Mouse (Mus musculus) kidney, postnatal 0 days (tissue): ENCODE measurements around the gene Hist1h1a. TPM values are rescaled to one million over a fixed set of nuclear protein-coding genes. Genes with fewer than 3 reads are reported as not detected.
A peak's percentile ranks its signal among the peaks of the same experiment; 100 is the strongest.
"Not testable (repeated sequence)": the region's sequence is repeated elsewhere in the genome, so short reads cannot be mapped to it uniquely, and the experiment has no call there.

Source experiments
- ATAC-seq: fragments of 200-750 bp; cut with Nextera tagmentation; replicated peaks from 2 replicates; pipeline ENCODE4 v1.8.0; 2017; ENCODE audit warnings: low read depth, moderate number of reproducible peaks, moderate TSS enrichment, moderate library complexity; ENCODE audit not compliant: low FRiP score
- DNase-seq: peaks from one replicate; pipeline ENCODE4 v3.0.0-alpha.2; 2016; ENCODE audit warnings: low spot score
- H3K27ac ChIP-seq: fragments of 300-500 bp; sonication (generic); 2 replicates; pipeline ENCODE4 v1.5.1; 2014; ENCODE audit warnings: mild to moderate bottlenecking
- H3K27me3 ChIP-seq: fragments of 300-500 bp; sonication (generic); 2 replicates; pipeline ENCODE4 v1.6.1; 2014; ENCODE audit warnings: low read length, mixed read lengths; ENCODE audit not compliant: insufficient read depth
- H3K36me3 ChIP-seq: fragments of 300-500 bp; sonication (generic); 2 replicates; pipeline ENCODE4 v1.6.1; 2014; ENCODE audit warnings: low read length, mixed read lengths; ENCODE audit not compliant: insufficient read depth
- H3K4me1 ChIP-seq: fragments of 300-500 bp; sonication (generic); replicated peaks from 2 replicates; pipeline ENCODE4 v1.6.1; 2014; ENCODE audit warnings: antibody characterized with exemption, low read length, mixed read lengths; ENCODE audit not compliant: insufficient read depth
- H3K4me2 ChIP-seq: fragments of 300-500 bp; sonication (generic); 2 replicates; pipeline ENCODE4 v1.6.1; 2014; ENCODE audit warnings: mild to moderate bottlenecking, low read length, moderate library complexity, mixed read lengths
- H3K4me3 ChIP-seq: fragments of 300-500 bp; sonication (generic); replicated peaks from 2 replicates; pipeline ENCODE4 v1.5.1; 2014; ENCODE audit warnings: low read depth, low read length
- H3K9ac ChIP-seq: fragments of 300-500 bp; sonication (generic); 2 replicates; pipeline ENCODE4 v1.6.1; 2014; ENCODE audit warnings: low read depth, low read length
- H3K9me3 ChIP-seq: fragments of 300-500 bp; sonication (generic); replicated peaks from 2 replicates; pipeline ENCODE4 v1.6.1; 2016; ENCODE audit warnings: low read length, inconsistent platforms, mixed read lengths
- CTCF ChIP-seq: IDR thresholded peaks from 2 replicates; pipeline ENCODE4 v1.5.1; 2016; ENCODE audit warnings: antibody characterized with exemption, low read depth, mild to moderate bottlenecking, moderate library complexity
- WGBS: fragments of 180-500 bp; shearing (Covaris S2); extraction: QIAGEN DNeasy Blood & Tissue Kit; methylation state at CpG from one replicate; pipeline ENCODE4 v1.1.7; 2014; 5-methylcytosine and 5-hydroxymethylcytosine counted together
- polyA plus RNA-seq: library from polyadenylated mRNA; unstranded; fragments of >200 nt; fragmentation: Nextera tagmentation; extraction: Ambion mirVana; gene quantifications from 2 replicates; pipeline ENCODE4 v1.2.1, GENCODE M21; 2015

Gene Hist1h1a
- polyA plus RNA-seq, 1 experiment from 2014 or later, result 1.3 TPM

DNA sequence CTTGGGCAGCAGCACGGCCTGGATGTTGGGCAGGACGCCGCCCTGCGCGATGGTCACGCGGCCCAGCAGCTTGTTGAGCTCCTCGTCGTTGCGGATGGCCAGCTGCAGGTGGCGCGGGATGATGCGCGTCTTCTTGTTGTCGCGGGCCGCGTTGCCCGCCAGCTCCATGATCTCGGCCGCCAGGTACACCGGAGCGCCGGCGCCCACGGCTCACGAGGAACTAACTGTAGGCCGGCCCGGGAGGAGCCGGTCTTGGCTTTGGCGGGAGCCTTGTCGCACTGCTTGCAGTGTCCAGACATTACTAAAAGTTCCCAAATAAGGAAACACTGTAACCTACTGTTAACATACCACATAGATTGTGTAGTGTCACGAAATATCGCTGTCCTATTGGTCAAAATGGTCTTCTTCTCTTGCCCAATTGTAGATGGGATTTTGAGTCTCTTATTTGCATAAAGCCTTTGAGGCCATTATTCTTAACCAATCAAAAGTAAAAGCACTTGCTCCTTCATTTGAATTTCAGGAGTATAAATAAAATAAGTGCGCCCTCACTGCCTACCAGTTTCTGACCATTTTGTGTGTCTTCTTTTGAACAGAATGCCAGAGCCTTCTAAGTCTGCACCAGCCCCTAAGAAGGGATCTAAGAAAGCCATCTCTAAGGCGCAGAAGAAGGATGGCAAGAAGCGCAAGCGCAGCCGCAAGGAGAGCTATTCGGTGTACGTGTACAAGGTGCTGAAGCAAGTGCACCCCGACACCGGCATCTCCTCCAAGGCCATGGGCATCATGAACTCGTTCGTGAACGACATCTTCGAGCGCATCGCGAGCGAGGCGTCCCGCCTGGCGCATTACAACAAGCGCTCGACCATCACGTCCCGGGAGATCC, 17.0 kb upstream of the Hist1h1a start, which contains the start of gene Hist1h2bb:
TSS of gene Hist1h2bb (plus strand) at position 534 of the 880 bp plus-strand sequence.
- H3K36me3 ChIP-seq, H3K27me3 ChIP-seq, H3K9me3 ChIP-seq: not testable (repeated sequence)
- 0% methylated on average over 37 of the region's 58 CpGs for WGBS
- peak within 1 kb of the TSS; percentile 60 for H3K4me2 ChIP-seq
- H3K4me3 ChIP-seq, result peak within 1 kb of the TSS; percentile 32
- peaks cover 11% of the 10 kb centered on the region for H3K4me1 ChIP-seq
- H3K27ac ChIP-seq, result peak within 1 kb of the TSS; percentile 96
- H3K9ac ChIP-seq, result peak within 1 kb of the TSS; percentile 54
- DNase-seq (peak; percentile 99), ATAC-seq (peak; percentile 86)
- TF ChIP-seq CTCF, result 0 out of 2 replicates have a peak, but pooled peaks have one; percentile 4

DNA sequence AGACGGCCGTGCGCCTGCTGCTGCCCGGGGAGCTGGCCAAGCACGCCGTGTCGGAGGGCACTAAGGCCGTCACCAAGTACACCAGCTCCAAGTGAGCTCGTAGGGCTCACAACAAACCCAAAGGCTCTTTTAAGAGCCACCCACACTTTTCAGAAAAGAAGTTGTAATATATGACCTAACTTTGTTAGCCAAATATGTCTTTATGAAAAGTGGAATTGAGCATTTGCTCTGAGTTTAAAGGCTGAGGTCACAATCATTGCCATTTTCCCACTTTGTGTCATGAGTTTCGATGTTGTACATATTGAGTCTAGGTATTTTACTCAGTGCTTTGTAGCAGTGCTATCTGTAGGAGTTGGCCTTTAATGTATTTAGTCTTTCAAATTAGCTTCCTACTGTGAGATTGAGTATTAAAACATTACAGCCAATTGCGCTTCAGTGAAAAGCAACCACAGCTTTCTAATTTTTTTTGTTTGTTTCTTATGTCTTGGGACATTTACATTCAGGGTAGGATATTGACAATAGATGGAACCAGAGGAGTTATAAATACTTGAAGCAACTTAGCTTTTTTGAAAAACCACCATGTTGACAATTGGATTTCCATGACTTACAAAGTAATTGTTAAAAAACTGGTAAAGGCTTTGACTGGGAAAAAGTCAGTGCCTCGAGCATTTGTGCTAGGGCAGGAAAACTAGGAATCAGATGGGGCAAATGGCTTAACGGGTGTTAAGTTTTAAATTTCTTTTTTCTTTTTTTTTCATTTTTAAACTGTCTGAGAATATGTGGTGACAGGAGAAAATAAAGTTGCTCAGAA, 16.2 kb upstream of the Hist1h1a start:
- TF ChIP-seq CTCF, result no peak
- Histone ChIP-seq H3K9me3 (no peaks in the 10 kb centered on the region), H3K4me3 (peak overlapping the region; percentile 32), H3K4me1 (peaks cover 11% of the 10 kb centered on the region), H3K36me3 (no peaks in the 10 kb centered on the region), H3K4me2 (peak overlapping the region; percentile 60), H3K27ac (peak overlapping the region; percentile 96), H3K9ac (peak overlapping the region; percentile 49), H3K27me3 (no peaks in the 10 kb centered on the region)
- peak; percentile 2; the same call in 1 of the 2 replicates for ATAC-seq
- DNase-seq, result peak; percentile 39
- WGBS, result 4% methylated on average over 10 of the region's 13 CpGs

DNA sequence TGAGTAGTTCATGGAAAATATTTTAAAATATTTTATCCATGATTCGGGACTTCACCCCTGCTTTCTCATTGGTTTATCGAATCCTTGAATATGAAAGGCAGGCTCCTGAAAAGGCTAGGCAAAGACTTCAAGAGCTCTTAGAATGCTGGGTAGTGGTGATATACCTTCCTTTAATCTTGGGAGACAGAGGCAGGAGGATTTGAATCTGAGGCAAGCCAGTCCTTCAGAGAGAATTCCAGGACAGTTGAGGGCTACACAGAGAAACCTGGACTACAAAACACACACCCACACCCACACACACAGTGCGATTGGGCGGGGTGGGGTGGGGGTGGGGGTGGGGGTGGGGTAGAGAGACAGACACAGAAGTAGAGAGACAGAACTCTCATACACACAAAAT, 15.6 kb upstream of the Hist1h1a start:
- 11% methylated on average over 4 of the region's 4 CpGs for WGBS
- Histone ChIP-seq H3K36me3 (no peaks in the 10 kb centered on the region), H3K9me3 (no peaks in the 10 kb centered on the region), H3K4me2 (peak overlapping the region; percentile 19; the same call in 1 of the 2 replicates), H3K4me3 (no peak overlapping the region), H3K27ac (peak overlapping the region; percentile 55; the same call in 1 of the 2 replicates), H3K9ac (peak overlapping the region; percentile 18; the same call in 1 of the 2 replicates), H3K27me3 (no peaks in the 10 kb centered on the region), H3K4me1 (peaks cover 11% of the 10 kb centered on the region)
- DNase-seq (no peak), ATAC-seq (no peak)
- no peak for TF ChIP-seq CTCF

DNA sequence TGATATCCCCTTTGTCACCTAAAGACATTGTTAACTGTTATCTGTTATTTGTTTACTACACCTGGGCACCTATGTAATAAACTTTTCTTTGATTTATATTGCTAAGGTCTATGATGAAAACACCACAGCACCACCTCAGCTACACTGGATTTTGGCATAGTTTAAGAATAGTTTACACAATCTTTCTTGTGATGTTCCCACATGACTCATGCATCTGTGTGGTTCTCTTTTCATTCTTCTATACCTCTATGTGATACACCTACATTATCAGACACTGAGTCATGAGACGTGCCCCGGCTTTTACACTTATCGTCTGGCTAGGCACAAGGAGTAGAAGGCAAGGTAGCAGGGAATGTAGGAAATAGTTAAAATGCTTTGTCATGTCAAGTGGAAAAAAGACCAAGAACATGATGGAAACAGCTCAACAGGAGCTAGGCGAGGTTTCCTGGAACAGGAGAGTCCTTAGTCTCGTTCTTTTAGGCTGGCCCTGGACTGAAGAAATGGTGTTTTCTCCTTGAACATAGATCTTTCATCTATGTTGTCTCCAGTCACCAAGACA, 13.8 kb upstream of the Hist1h1a start:
- DNase-seq, result no peak
- Histone ChIP-seq H3K27ac (no peak overlapping the region), H3K4me1 (peaks cover 11% of the 10 kb centered on the region), H3K4me3 (no peak overlapping the region), H3K4me2 (no peak overlapping the region), H3K27me3 (no peaks in the 10 kb centered on the region), H3K9me3 (no peaks in the 10 kb centered on the region), H3K36me3 (no peaks in the 10 kb centered on the region), H3K9ac (no peak overlapping the region)
- no peak for ATAC-seq
- WGBS, result 88% methylated on average over 5 of the region's 5 CpGs
- TF ChIP-seq CTCF, result no peak

DNA sequence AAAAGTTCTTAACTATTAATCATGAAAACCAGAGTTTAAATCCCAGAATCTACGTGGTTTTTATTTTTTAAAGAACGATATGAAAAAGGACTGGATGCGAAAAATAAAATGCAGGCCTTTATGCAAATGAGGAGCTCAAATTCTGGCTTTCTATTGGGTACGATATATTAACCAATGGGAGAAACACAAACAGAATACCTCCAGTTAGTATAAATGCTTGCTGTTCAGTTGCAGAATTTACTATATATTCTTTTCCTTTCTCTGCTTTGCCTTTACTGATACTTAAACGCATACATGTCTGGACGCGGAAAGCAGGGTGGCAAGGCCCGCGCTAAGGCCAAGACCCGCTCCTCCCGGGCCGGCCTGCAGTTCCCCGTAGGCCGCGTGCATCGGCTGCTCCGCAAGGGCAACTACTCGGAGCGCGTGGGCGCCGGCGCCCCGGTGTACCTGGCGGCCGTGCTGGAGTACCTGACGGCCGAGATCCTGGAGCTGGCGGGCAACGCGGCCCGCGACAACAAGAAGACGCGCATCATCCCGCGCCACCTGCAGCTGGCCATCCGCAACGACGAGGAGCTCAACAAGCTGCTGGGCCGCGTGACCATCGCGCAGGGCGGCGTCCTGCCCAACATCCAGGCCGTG, 12.5 kb upstream of the Hist1h1a start, which contains the start of gene Hist1h2ab:
TSS of gene Hist1h2ab (plus strand) at position 288 of the 639 bp plus-strand sequence.
- Histone ChIP-seq H3K4me3 (peak within 1 kb of the TSS; percentile 26), H3K27ac (peak within 1 kb of the TSS; percentile 92), H3K9ac (peak within 1 kb of the TSS; percentile 48; the same call in 1 of the 2 replicates), H3K4me1 (peaks cover 11% of the 10 kb centered on the region), H3K4me2 (peak within 1 kb of the TSS; percentile 52)
- not testable (repeated sequence) for H3K9me3 ChIP-seq, H3K36me3 ChIP-seq, H3K27me3 ChIP-seq
- under 1% methylated on average over 25 of the region's 47 CpGs for WGBS
- peak; percentile 97 for DNase-seq
- TF ChIP-seq CTCF, result 0 out of 2 replicates have a peak, but pooled peaks have one; percentile 10
- ATAC-seq, result 0 out of 2 replicates have a peak, but pooled peaks have one; percentile 37
